Mouse (Mus musculus): ENCODE measurements around the gene Dntt.
A peak's percentile ranks its signal among the peaks of the same experiment; 100 is the strongest.

Dntt gene

GRCm38 (mm10) chr19:41073746-41074455 lies 44.8 kb downstream of the Dntt start:
- DNase-seq, result no peak

- DNase-seq, result no peak
Measured at GRCm38 (mm10) chr19:41076906-41077305, 47.8 kb downstream of the Dntt start, which contains the start of gene Opalin. Opalin (minus strand) TSS chr19:41077113.

GRCm38 (mm10) chr19:41081589-41081988 lies 52.5 kb downstream of the Dntt start:
- no peak for DNase-seq

GRCm38 (mm10) chr19:41083646-41084045 lies 54.6 kb downstream of the Dntt start:
- no peak for DNase-seq

GRCm38 (mm10) chr19:41086289-41086688 lies 57.2 kb downstream of the Dntt start:
- DNase-seq, result no peak

- peak; percentile 72 for DNase-seq
Measured at GRCm38 (mm10) chr19:41086700-41087099, 57.6 kb downstream of the Dntt start.

- DNase-seq, result no peak
Measured at GRCm38 (mm10) chr19:41087901-41088300, 58.8 kb downstream of the Dntt start.

GRCm38 (mm10) chr19:41088491-41088890 lies 59.4 kb downstream of the Dntt start:
- no peak for DNase-seq

GRCm38 (mm10) chr19:41089833-41090232 lies 60.8 kb downstream of the Dntt start:
- DNase-seq, result peak; percentile 77

GRCm38 (mm10) chr19:41091901-41092300 lies 62.8 kb downstream of the Dntt start:
- DNase-seq, result no peak

GRCm38 (mm10) chr19:41097038-41097437 lies 68.0 kb downstream of the Dntt start:
- DNase-seq, result no peak

GRCm38 (mm10) chr19:41100863-41101262 lies 71.8 kb downstream of the Dntt start:
- DNase-seq, result no peak

GRCm38 (mm10) chr19:41101390-41101789 lies 72.3 kb downstream of the Dntt start:
- DNase-seq, result peak; percentile 58

GRCm38 (mm10) chr19:41104922-41105321 lies 75.8 kb downstream of the Dntt start:
- DNase-seq, result no peak

- DNase-seq, result no peak
Measured at GRCm38 (mm10) chr19:41107530-41107929, 78.5 kb downstream of the Dntt start.

GRCm38 (mm10) chr19:41108666-41109065 lies 79.6 kb downstream of the Dntt start:
- no peak for DNase-seq

Data from right cerebral cortex, postnatal 14 days (tissue).